Mouse (Mus musculus): ENCODE measurements around the gene Cenpp. TPM values are rescaled to one million over a fixed set of nuclear protein-coding genes. Genes with fewer than 3 reads are reported as not detected.

Cenpp gene
- polyA plus RNA-seq (2014; fragmentation: Illumina TruSeq; extraction: RNeasy Lipid Tissue Mini Kit (QIAGEN cat#74804); ENCODE audit: low read depth, low replicate concordance) = 4.2 TPM

DNA sequence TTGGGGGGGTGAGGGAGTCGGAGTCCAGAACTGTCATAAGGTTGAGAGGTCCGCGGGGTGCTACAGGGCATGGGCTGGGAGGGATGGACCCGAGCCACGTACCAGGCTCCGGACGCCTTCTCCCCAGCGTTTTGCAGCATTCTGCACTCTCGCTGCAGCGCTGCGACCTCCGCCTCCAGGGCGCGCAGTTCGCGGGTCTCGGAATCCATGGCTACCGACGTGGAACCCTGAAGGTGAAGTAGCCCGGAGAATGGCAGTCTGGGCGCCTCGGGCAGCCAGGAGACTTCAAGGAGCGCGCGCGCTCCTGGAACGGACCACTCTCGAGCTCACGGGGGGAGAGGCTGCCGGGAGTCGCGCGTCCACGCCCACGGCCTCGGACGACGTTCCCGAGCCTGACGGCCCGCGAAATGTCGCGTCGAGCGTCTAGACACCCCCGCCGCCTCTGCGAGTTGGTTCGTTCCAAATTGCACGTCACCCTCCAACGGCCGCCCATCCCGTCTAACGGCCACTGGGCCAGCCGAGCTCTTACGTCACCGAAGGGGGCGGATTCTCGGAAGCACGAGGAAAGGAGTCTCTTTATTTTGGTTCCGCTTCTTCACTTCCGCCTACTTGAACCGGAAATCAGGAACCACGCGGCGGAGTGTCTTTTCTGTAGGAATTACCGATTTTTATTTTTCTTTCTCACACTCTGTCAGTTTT is at the start of gene Cenpp, which contains the start of gene Nol8:
Gene Cenpp (minus strand): TSS at position 305 of the 699 bp plus-strand sequence.
Gene Nol8 (plus strand): TSS at position 598 of the 699 bp plus-strand sequence.

GRCm38 (mm10) chr13:49681351-49682232 is 29.0 kb upstream of the Cenpp start, which contains the start of gene Iars:
TSS of gene Iars (plus strand) at chr13:49682100.

DNA sequence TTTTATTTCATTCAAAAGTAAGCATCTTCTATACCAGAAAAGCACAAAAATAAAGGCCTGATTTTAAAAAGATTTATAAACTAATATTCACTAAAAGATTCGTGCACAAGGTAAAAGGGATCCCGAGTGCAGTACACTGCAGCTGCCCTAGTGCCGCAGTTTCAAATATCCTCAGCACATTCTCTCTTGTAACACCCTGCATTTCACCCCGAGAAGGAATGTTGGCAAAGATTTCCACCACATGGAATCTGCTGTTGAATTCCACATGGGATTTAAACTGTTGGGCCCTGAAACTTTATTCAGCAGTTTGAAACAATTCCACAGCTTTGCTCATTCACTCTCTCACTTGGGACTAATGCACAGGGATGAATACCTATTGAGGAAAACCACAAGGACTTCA is 44.9 kb downstream of the Cenpp start, which contains the start of gene Ogn:
Gene Ogn (plus strand): TSS at position 333 of the 400 bp plus-strand sequence.

DNA sequence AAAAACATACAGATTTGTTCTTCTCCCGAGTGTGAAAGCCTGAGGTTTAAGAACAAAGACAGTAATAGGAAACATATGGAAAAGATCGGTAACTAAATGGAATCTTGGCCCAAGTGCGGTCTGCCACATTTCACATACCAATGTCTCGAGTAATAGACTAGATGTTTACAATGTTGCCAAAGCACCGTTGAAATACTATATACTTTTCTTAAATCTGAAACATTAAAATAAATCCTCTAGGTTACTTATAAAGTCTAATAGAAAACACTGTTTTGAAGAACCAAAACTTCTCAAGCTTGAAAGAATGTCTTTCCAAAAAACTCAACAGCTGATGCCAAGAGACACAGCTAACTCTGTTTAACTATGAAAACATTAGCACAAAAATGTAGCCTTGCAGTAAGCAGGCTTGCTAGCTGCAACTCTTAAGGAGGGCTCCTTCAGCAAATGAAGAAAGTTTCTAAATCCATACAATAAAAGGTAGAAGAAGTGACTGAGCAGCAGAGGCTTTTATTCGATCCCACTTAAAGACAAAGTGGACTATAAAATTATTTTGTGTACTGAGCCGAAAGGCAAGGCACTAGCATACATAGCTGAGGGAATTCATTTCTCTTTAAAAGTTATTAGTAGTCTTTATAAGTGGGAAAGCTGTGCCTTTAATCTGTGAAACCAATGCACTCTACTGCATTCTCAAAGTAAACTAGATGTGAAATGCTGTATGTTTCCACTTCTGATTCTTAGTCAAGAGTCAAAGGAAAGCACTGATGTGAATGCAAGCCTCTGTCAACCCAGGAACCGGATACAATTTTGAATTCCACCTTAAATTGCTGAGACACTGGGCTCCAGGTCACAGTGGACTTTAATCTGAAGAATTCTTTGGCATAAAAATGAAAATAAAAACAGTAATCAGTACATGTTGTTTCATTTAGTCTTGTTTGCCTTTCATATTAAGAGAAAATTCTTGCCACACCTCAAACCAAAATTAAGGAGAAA is 70.7 kb downstream of the Cenpp start, which contains the start of gene Omd:
Gene Omd (plus strand): TSS at position 922 of the 990 bp plus-strand sequence.

DNA sequence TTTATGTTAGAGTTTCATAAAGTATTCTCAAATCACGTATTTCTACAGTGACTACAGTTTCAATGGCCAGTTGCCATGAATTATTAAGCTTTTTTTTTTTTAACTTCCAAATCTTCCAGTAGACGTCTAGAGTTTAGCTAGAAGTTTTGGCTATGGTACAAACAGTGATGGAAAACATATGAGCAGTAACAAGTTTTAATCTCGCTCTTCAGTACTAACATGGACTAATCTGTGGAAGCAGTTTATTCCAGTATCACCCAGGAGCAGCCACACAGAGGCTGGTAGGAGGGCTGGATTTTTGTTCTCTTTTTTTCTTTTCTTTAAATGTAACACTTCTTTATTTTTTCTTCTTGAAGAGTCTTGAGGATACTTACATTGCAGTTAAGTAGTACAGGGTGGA is 108.3 kb downstream of the Cenpp start, which contains the start of gene Aspn:
Gene Aspn (plus strand): TSS at position 165 of the 400 bp plus-strand sequence.

DNA sequence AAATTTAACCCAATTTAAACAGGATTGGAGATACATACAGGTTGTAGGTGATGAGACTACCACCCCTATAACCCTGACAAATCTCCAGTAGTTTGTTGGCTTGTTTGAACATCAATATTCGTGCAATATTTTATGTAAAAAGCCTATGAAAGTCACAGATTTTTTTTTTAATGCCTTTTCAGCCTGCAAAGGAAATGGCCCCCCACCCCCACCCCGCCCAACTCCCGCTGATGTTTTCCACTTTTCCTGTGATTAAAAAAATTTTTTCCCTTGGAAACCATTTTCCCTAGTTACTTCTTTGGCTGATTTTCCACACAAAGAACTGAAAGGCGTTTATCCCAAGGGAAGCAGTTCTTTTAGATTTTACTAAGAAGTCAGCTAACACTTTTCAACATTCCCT is 148.1 kb downstream of the Cenpp start, which contains the start of gene Ecm2:
Gene Ecm2 (plus strand): TSS at position 301 of the 400 bp plus-strand sequence.

DNA sequence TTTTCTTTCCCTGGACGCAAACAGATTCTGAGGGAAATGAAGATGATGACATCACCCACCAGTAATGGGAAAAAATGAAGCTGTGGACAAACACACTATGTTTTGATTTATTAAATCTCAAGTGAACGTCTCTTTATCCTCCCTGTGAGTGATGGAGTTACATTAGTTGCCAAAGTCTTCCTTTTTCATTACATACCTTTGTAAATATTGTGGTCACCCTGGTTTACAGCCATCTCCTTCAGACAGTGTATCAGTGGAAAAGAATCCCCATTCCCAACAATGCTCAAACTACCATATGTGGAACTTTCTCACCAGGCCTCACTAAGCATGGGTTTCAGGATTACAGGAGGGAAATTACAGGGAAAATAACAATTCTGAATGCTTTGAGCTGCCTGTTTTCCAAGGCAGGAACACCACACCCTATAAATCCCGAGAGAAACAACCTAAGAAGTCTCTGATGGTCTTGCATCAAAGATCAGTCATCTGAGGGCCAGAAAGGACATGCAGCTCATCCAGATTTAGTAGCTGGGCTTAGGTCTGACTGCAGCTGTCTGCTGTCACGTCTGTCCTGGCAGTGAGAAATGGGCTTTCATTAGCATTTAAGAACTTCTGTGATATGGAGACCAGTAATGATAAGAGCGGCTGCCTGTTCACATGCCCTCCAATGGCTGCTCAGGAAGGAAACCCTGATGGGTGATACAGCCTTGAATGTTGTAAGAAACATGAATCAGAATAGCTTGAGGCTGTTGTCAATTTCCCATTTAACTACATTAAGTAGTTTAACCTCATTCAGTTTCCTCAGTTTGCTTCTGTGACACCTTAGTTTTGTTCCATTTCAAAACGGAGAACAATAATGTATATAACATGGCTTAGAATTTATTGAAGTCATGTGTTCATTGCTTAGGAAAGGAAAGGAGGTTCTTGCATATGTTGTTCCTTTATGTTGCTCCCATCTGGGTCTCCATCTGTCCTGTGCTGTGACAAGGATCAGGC is 159.9 kb downstream of the Cenpp start, which contains the start of gene Tes3-ps:
Gene Tes3-ps (plus strand): TSS at position 943 of the 993 bp plus-strand sequence.

GRCm38 (mm10) chr13:49420754-49421605 is 231.6 kb downstream of the Cenpp start, which contains the start of gene Ippk:
TSS of gene Ippk (plus strand) at chr13:49421249.

Other genes starting within 250 kb of the Cenpp start
- gene Ippk, start 231.5 kb downstream of the Cenpp start, polyA plus RNA-seq (2014; fragmentation: Illumina TruSeq; extraction: RNeasy Lipid Tissue Mini Kit (QIAGEN cat#74804); ENCODE audit: low read depth, low replicate concordance) = 7.1 TPM
- gene Tes3-ps, start 159.5 kb downstream of the Cenpp start, polyA plus RNA-seq (2014; fragmentation: Illumina TruSeq; extraction: RNeasy Lipid Tissue Mini Kit (QIAGEN cat#74804); ENCODE audit: low read depth, low replicate concordance) = not detected
- gene Ecm2, start 148.0 kb downstream of the Cenpp start, polyA plus RNA-seq (2014; fragmentation: Illumina TruSeq; extraction: RNeasy Lipid Tissue Mini Kit (QIAGEN cat#74804); ENCODE audit: low read depth, low replicate concordance) = 24.3 TPM
- 21.4 TPM for gene Aspn, start 108.3 kb downstream of the Cenpp start, polyA plus RNA-seq (2014; fragmentation: Illumina TruSeq; extraction: RNeasy Lipid Tissue Mini Kit (QIAGEN cat#74804); ENCODE audit: low read depth, low replicate concordance)
- 1.7 TPM for gene Omd, start 70.3 kb downstream of the Cenpp start, polyA plus RNA-seq (2014; fragmentation: Illumina TruSeq; extraction: RNeasy Lipid Tissue Mini Kit (QIAGEN cat#74804); ENCODE audit: low read depth, low replicate concordance)
- 119 TPM for gene Ogn, start 44.7 kb downstream of the Cenpp start, polyA plus RNA-seq (2014; fragmentation: Illumina TruSeq; extraction: RNeasy Lipid Tissue Mini Kit (QIAGEN cat#74804); ENCODE audit: low read depth, low replicate concordance)
- 10.6 TPM for gene Nol8, start 293 bp upstream of the Cenpp start, polyA plus RNA-seq (2014; fragmentation: Illumina TruSeq; extraction: RNeasy Lipid Tissue Mini Kit (QIAGEN cat#74804); ENCODE audit: low read depth, low replicate concordance)
- gene Iars, start 29.3 kb upstream of the Cenpp start, polyA plus RNA-seq (2014; fragmentation: Illumina TruSeq; extraction: RNeasy Lipid Tissue Mini Kit (QIAGEN cat#74804); ENCODE audit: low read depth, low replicate concordance) = 36.2 TPM
- gene Gm30302, start 146.2 kb upstream of the Cenpp start, polyA plus RNA-seq (2014; fragmentation: Illumina TruSeq; extraction: RNeasy Lipid Tissue Mini Kit (QIAGEN cat#74804); ENCODE audit: low read depth, low replicate concordance) = 0.31 TPM

Data from heart, adult 10 weeks (tissue).